Mouse (Mus musculus): ENCODE data around the gene Serpina3c.
"Not testable (repeated sequence)": the region's sequence is repeated elsewhere in the genome, so short reads cannot be mapped to it uniquely, and the experiment has no call there.

The Serpina3c gene

GRCm38 (mm10) chr12:104153656-104154055, at the start of gene Serpina3c:
TSS of gene Serpina3c (minus strand) at chr12:104153870.
- DNase-seq = no peak

GRCm38 (mm10) chr12:104190852-104191251, 37.2 kb upstream of the Serpina3c start:
- DNase-seq = no peak

- DNase-seq = no peak
Measured at GRCm38 (mm10) chr12:104189246-104189645, 35.6 kb upstream of the Serpina3c start.

GRCm38 (mm10) chr12:104186041-104186581, 32.4 kb upstream of the Serpina3c start:
- DNase-seq = no peak

GRCm38 (mm10) chr12:104185046-104185445, 31.4 kb upstream of the Serpina3c start:
- no peak for DNase-seq

- no peak for DNase-seq
Measured at GRCm38 (mm10) chr12:104178987-104179386, 25.3 kb upstream of the Serpina3c start.

- DNase-seq = no peak
Measured at GRCm38 (mm10) chr12:104178577-104178976, 24.9 kb upstream of the Serpina3c start.

GRCm38 (mm10) chr12:104175636-104176035, 22.0 kb upstream of the Serpina3c start:
- DNase-seq = no peak

- DNase-seq = no peak
Measured at GRCm38 (mm10) chr12:104174747-104175146, 21.1 kb upstream of the Serpina3c start.

GRCm38 (mm10) chr12:104153041-104153645, 527 bp downstream of the Serpina3c start:
- DNase-seq = no peak

- DNase-seq = no peak
Measured at GRCm38 (mm10) chr12:104151989-104152388, 1.7 kb downstream of the Serpina3c start.

GRCm38 (mm10) chr12:104145571-104145970, 8.1 kb downstream of the Serpina3c start:
- no peak for DNase-seq

- DNase-seq = no peak
Measured at GRCm38 (mm10) chr12:104143286-104143685, 10.4 kb downstream of the Serpina3c start.

GRCm38 (mm10) chr12:104142427-104142826, 11.2 kb downstream of the Serpina3c start:
- no peak for DNase-seq

GRCm38 (mm10) chr12:104141506-104141905, 12.2 kb downstream of the Serpina3c start:
- no peak for DNase-seq

GRCm38 (mm10) chr12:104140543-104141103, 13.0 kb downstream of the Serpina3c start:
- DNase-seq = no peak

GRCm38 (mm10) chr12:104138216-104138615, 15.5 kb downstream of the Serpina3c start:
- no peak for DNase-seq

GRCm38 (mm10) chr12:104131041-104131440, 22.6 kb downstream of the Serpina3c start:
- DNase-seq = no peak

- DNase-seq = no peak
Measured at GRCm38 (mm10) chr12:104127696-104128095, 26.0 kb downstream of the Serpina3c start, which contains the start of gene Serpina3b. TSS of gene Serpina3b (plus strand) at chr12:104127996.

- no peak for DNase-seq
Measured at GRCm38 (mm10) chr12:104125021-104125560, 28.6 kb downstream of the Serpina3c start.

GRCm38 (mm10) chr12:104123996-104124395, 29.7 kb downstream of the Serpina3c start:
- no peak for DNase-seq

- no peak for DNase-seq
Measured at GRCm38 (mm10) chr12:104123097-104123496, 30.6 kb downstream of the Serpina3c start.

- DNase-seq = no peak
Measured at GRCm38 (mm10) chr12:104114921-104115579, 38.6 kb downstream of the Serpina3c start.

- not testable (repeated sequence) for DNase-seq
Measured at GRCm38 (mm10) chr12:104112333-104112732, 41.3 kb downstream of the Serpina3c start, which contains the start of gene Serpina3a. TSS of gene Serpina3a (plus strand) at chr12:104112724.
